Mouse (Mus musculus) lung, adult 2 months (tissue): ENCODE data around the gene Zfp825.
"Not testable (repeated sequence)": the region's sequence is repeated elsewhere in the genome, so short reads cannot be mapped to it uniquely, and the experiment has no call there.

Source experiments
- CTCF ChIP-seq: fragments of 200-500 bp; IDR thresholded peaks from 2 replicates; pipeline ENCODE4 v1.5.1; 2011; ENCODE audit warnings: mild to moderate bottlenecking, low read length, control low read depth; ENCODE audit not compliant: insufficient read depth
- POLR2A ChIP-seq: fragments of 200-500 bp; IDR thresholded peaks from 2 replicates; pipeline ENCODE4 v1.6.1; 2011; ENCODE audit warnings: low read depth, mild to moderate bottlenecking, control low read depth, low read length, borderline replicate concordance; ENCODE audit errors: extremely low read depth

GRCm38 (mm10) chr13:74528519-74529371, 35.0 kb upstream of the Zfp825 start:
- TF ChIP-seq CTCF, POLR2A: not testable (repeated sequence)
